Comparison of ENCODE assay signal across 24 mouse cellular contexts in genomic region chr9:80194446-80194845, GRCm38 (mm10).
"Had no signal": no experiment of that assay in that cellular context is flagged by ENCODE, and none has a peak within 500 bp of the region (broad histone marks: within the 10 kb centered on the region; RNA-seq: fewer than 3 reads in every experiment).

No protein-coding gene starts in this region.

- DNase-seq: gastrocnemius, postnatal 14 days; gastrocnemius, postnatal 36 days; heart, adult 18-20 months; heart, postnatal 10 days; heart, postnatal 36 days; kidney, adult 11 months; kidney, adult 2 months; kidney, adult 9 months; kidney, postnatal 14 days; layer of hippocampus, adult 9-11 months; layer of hippocampus, postnatal 36 days; left cerebral cortex, postnatal 4 days had no signal

- H3K9me3 ChIP-seq: heart, embryonic 10.5 days; heart, embryonic 12.5 days; hindbrain, embryonic 13.5 days; hindbrain, embryonic 15.5 days; intestine, embryonic 15.5 days; kidney, embryonic 15.5 days; limb, embryonic 13.5 days; limb, embryonic 15.5 days; liver, embryonic 12.5 days had no signal

- H3K4me2 ChIP-seq: heart, embryonic 12.5 days; hindbrain, embryonic 13.5 days; hindbrain, embryonic 15.5 days; intestine, embryonic 15.5 days; kidney, embryonic 15.5 days; limb, embryonic 13.5 days; limb, embryonic 15.5 days; liver, embryonic 12.5 days had no signal

- H3K27me3 ChIP-seq: heart, embryonic 12.5 days; hindbrain, embryonic 13.5 days; hindbrain, embryonic 15.5 days; intestine, embryonic 15.5 days; kidney, embryonic 15.5 days; limb, embryonic 13.5 days; limb, embryonic 15.5 days; liver, embryonic 12.5 days had no signal

- H3K27ac ChIP-seq: heart, embryonic 10.5 days; hindbrain, embryonic 13.5 days; hindbrain, embryonic 15.5 days; hindbrain, postnatal 0 days; intestine, embryonic 15.5 days; kidney, embryonic 15.5 days; kidney, postnatal 0 days; limb, embryonic 13.5 days; limb, embryonic 15.5 days; liver, embryonic 12.5 days; liver, embryonic 14.5 days had no signal

- H3K4me1 ChIP-seq: liver, embryonic 12.5 days had no signal

- ATAC-seq: hindbrain, postnatal 0 days; intestine, embryonic 15.5 days; liver, embryonic 12.5 days had no signal

- H3K4me3 ChIP-seq: heart, embryonic 10.5 days; heart, embryonic 12.5 days; hindbrain, embryonic 13.5 days; hindbrain, embryonic 15.5 days; intestine, embryonic 15.5 days; kidney, embryonic 15.5 days; limb, embryonic 13.5 days; limb, embryonic 15.5 days; liver, embryonic 12.5 days had no signal

- H3K9ac ChIP-seq: heart, embryonic 12.5 days; hindbrain, embryonic 13.5 days; hindbrain, embryonic 15.5 days; intestine, embryonic 15.5 days; kidney, embryonic 15.5 days; limb, embryonic 13.5 days; limb, embryonic 15.5 days; liver, embryonic 12.5 days; liver, embryonic 14.5 days had no signal

- H3K36me3 ChIP-seq: heart, embryonic 10.5 days; heart, embryonic 12.5 days; hindbrain, embryonic 13.5 days; hindbrain, embryonic 15.5 days; intestine, embryonic 15.5 days; kidney, embryonic 15.5 days; limb, embryonic 13.5 days; limb, embryonic 15.5 days; liver, embryonic 12.5 days had no signal
